Mouse (Mus musculus): ENCODE data around the gene Olfr1031.
"Not testable (repeated sequence)": the region's sequence is repeated elsewhere in the genome, so short reads cannot be mapped to it uniquely, and the experiment has no call there.

The Olfr1031 gene

DNA sequence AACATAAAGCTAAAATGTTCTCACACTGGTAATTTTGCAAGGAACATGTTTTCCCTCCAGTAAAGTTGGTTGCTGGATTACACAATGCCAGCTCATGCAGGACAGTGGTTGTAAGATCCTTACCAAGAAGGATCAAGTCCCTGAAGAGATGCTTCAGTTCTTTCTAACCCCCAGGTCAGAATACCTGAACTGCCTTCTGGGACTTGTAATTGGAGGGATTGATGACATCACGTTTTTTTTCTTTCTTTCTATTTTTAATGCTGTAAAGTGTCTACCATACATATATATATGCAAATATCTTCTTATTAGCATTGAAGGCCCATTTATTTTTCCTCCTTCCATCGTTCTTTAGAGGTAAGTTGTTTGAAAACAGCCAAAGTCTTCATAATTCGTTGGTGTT, at the start of gene Olfr1031:
TSS of gene Olfr1031 (plus strand) at position 301 of the 400 bp plus-strand sequence.
- no peak for DNase-seq

DNA sequence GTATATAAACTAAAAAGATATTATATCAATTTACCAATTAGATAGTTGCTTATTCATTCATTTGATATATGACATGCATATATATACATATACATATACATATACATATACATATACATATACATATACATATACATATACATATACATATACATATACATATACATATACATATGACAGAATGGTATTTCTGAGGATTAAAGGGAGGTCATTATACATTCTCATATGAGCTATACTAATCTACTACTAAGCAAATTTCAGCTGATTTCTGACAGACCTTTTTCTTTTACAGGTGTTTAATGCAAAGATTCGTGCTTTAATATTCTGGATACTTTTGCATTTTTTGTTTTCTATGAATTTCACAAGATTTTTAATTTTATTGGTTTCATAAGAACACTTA, 40.0 kb upstream of the Olfr1031 start, which contains the start of gene Olfr1028:
TSS of gene Olfr1028 (plus strand) at position 301 of the 400 bp plus-strand sequence.
- DNase-seq, result no peak

- DNase-seq, result no peak
Observed at GRCm38 (mm10) chr2:85973595-85973994, 16.5 kb upstream of the Olfr1031 start, which contains the start of gene Olfr1029. Gene Olfr1029, plus strand, starts transcription at chr2:85973895.

- DNase-seq, result no peak
Observed at GRCm38 (mm10) chr2:85978976-85979375, 11.1 kb upstream of the Olfr1031 start, which contains the start of gene Olfr1030. Gene Olfr1030, plus strand, starts transcription at chr2:85979276.

DNA sequence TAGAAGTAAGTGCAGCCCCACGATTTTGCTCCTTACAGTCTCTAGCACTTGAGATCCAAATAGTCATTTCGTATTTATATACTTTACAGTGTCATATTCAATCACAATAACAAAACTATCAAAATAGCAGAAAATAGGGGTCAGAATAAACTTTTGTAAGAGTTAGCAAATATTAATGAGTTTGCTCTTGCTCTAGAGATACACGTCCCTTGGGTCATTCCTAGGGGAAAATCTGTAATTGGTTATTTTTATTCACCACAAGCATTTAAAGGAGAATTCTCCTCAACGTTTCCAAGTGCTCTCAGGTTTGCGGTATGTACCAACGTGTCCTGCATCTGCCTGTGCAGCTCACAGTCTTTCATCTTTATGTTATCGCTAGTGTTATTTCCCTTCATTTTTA, 15.1 kb downstream of the Olfr1031 start, which contains the start of gene Olfr1032:
TSS of gene Olfr1032 (plus strand) at position 301 of the 400 bp plus-strand sequence.
- DNase-seq, result no peak

DNA sequence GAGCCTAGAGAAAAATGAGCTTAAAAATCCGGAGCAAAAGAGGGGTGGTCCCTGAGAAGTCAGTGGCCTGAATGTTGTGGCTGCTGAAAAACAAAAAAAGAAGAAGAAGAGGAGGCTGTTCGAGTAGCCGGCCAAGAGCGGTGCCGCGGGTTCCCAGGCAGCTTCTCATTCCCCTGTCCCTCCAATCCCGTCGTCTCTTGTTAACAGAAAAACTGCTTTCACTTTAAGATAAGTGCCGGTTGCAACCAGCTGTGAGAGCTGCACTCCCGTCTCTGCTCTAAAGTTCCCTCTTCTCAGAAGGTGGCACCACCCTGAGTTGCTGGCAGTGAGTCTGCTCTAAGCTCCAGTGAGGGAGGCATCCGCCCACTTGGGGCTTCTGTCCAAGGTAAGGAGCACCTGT, 30.3 kb downstream of the Olfr1031 start, which contains the start of gene Olfr1033:
TSS of gene Olfr1033 (plus strand) at position 228 of the 400 bp plus-strand sequence.
- DNase-seq, result peak in 1 of 2 experiments; percentile 2

- DNase-seq, result not testable (repeated sequence)
Observed at GRCm38 (mm10) chr2:86021518-86021917, 31.4 kb downstream of the Olfr1031 start.
